Mouse (Mus musculus) urinary bladder, postnatal 4 days (tissue): ENCODE data around the gene Serpine2.

Experiments
- DNase-seq, 2 experiments: peaks; one replicate each; pipeline ENCODE4 v3.0.0; 2021 to 2022; ENCODE audit warnings: low spot score in 2 of 2

Gene Serpine2

GRCm38 (mm10) chr1:79815446-79815845 lies 45.5 kb downstream of the Serpine2 start:
- no peak for DNase-seq

- no peak for DNase-seq
Measured at GRCm38 (mm10) chr1:79809447-79809846, 51.5 kb downstream of the Serpine2 start.

GRCm38 (mm10) chr1:79806865-79807264 lies 54.1 kb downstream of the Serpine2 start:
- DNase-seq, result no peak

GRCm38 (mm10) chr1:79803614-79804013 lies 57.4 kb downstream of the Serpine2 start:
- DNase-seq, result no peak

GRCm38 (mm10) chr1:79802858-79803427 lies 58.0 kb downstream of the Serpine2 start:
- DNase-seq, result no peak

GRCm38 (mm10) chr1:79797084-79797483 lies 63.9 kb downstream of the Serpine2 start:
- no peak for DNase-seq

- DNase-seq, result no peak
Measured at GRCm38 (mm10) chr1:79786267-79786927, 74.6 kb downstream of the Serpine2 start.

GRCm38 (mm10) chr1:79782433-79782832 lies 78.5 kb downstream of the Serpine2 start:
- DNase-seq, result no peak

GRCm38 (mm10) chr1:79778011-79778410 lies 83.0 kb downstream of the Serpine2 start:
- no peak for DNase-seq

GRCm38 (mm10) chr1:79775927-79776458 lies 85.0 kb downstream of the Serpine2 start, which contains the start of the genes Mrpl44 and Wdfy1:
Gene Mrpl44, plus strand, starts transcription at chr1:79776018.
Gene Wdfy1, minus strand, starts transcription at chr1:79776143.
- DNase-seq, result peak; percentile 96

- no peak for DNase-seq
Measured at GRCm38 (mm10) chr1:79774164-79774780, 86.7 kb downstream of the Serpine2 start.

GRCm38 (mm10) chr1:79768231-79768630 lies 92.7 kb downstream of the Serpine2 start:
- no peak for DNase-seq

- DNase-seq, result no peak
Measured at GRCm38 (mm10) chr1:79764483-79764882, 96.5 kb downstream of the Serpine2 start.

- DNase-seq, result no peak
Measured at GRCm38 (mm10) chr1:79764031-79764430, 96.9 kb downstream of the Serpine2 start.

GRCm38 (mm10) chr1:79762282-79763250 lies 98.4 kb downstream of the Serpine2 start:
- DNase-seq, result no peak

- DNase-seq, result no peak
Measured at GRCm38 (mm10) chr1:79761917-79762271, 99.1 kb downstream of the Serpine2 start.

GRCm38 (mm10) chr1:79761106-79761916 lies 99.7 kb downstream of the Serpine2 start:
- DNase-seq, result peak; percentile 78 to 82

GRCm38 (mm10) chr1:79760656-79761055 lies 100.3 kb downstream of the Serpine2 start:
- no peak for DNase-seq

GRCm38 (mm10) chr1:79759436-79759972 lies 101.5 kb downstream of the Serpine2 start:
- no peak for DNase-seq

GRCm38 (mm10) chr1:79759006-79759405 lies 102.0 kb downstream of the Serpine2 start:
- DNase-seq, result no peak
